Mouse (Mus musculus) kidney, postnatal 0 days (tissue): ENCODE results near the gene Trmo. TPM values are rescaled to one million over a fixed set of nuclear protein-coding genes. Genes with fewer than 3 reads are reported as not detected.

Source experiments
- ATAC-seq: fragments of 200-750 bp; cut with Nextera tagmentation; replicated peaks from 2 replicates; pipeline ENCODE4 v1.8.0; 2017; ENCODE audit warnings: low read depth, moderate number of reproducible peaks, moderate TSS enrichment, moderate library complexity; ENCODE audit not compliant: low FRiP score
- DNase-seq: peaks from one replicate; pipeline ENCODE4 v3.0.0-alpha.2; 2016; ENCODE audit warnings: low spot score
- H3K27ac ChIP-seq: fragments of 300-500 bp; sonication (generic); 2 replicates; pipeline ENCODE4 v1.5.1; 2014; ENCODE audit warnings: mild to moderate bottlenecking
- H3K27me3 ChIP-seq: fragments of 300-500 bp; sonication (generic); 2 replicates; pipeline ENCODE4 v1.6.1; 2014; ENCODE audit warnings: low read length, mixed read lengths; ENCODE audit not compliant: insufficient read depth
- H3K36me3 ChIP-seq: fragments of 300-500 bp; sonication (generic); 2 replicates; pipeline ENCODE4 v1.6.1; 2014; ENCODE audit warnings: low read length, mixed read lengths; ENCODE audit not compliant: insufficient read depth
- H3K4me1 ChIP-seq: fragments of 300-500 bp; sonication (generic); replicated peaks from 2 replicates; pipeline ENCODE4 v1.6.1; 2014; ENCODE audit warnings: antibody characterized with exemption, low read length, mixed read lengths; ENCODE audit not compliant: insufficient read depth
- H3K4me2 ChIP-seq: fragments of 300-500 bp; sonication (generic); 2 replicates; pipeline ENCODE4 v1.6.1; 2014; ENCODE audit warnings: mild to moderate bottlenecking, low read length, moderate library complexity, mixed read lengths
- H3K4me3 ChIP-seq: fragments of 300-500 bp; sonication (generic); replicated peaks from 2 replicates; pipeline ENCODE4 v1.5.1; 2014; ENCODE audit warnings: low read depth, low read length
- H3K9ac ChIP-seq: fragments of 300-500 bp; sonication (generic); 2 replicates; pipeline ENCODE4 v1.6.1; 2014; ENCODE audit warnings: low read depth, low read length
- H3K9me3 ChIP-seq: fragments of 300-500 bp; sonication (generic); replicated peaks from 2 replicates; pipeline ENCODE4 v1.6.1; 2016; ENCODE audit warnings: low read length, inconsistent platforms, mixed read lengths
- CTCF ChIP-seq: IDR thresholded peaks from 2 replicates; pipeline ENCODE4 v1.5.1; 2016; ENCODE audit warnings: antibody characterized with exemption, low read depth, mild to moderate bottlenecking, moderate library complexity
- WGBS: fragments of 180-500 bp; shearing (Covaris S2); extraction: QIAGEN DNeasy Blood & Tissue Kit; methylation state at CpG from one replicate; pipeline ENCODE4 v1.1.7; 2014; 5-methylcytosine and 5-hydroxymethylcytosine counted together
- polyA plus RNA-seq: library from polyadenylated mRNA; unstranded; fragments of >200 nt; fragmentation: Nextera tagmentation; extraction: Ambion mirVana; gene quantifications from 2 replicates; pipeline ENCODE4 v1.2.1, GENCODE M21; 2015

Gene Trmo
- polyA plus RNA-seq, 1 experiment from 2014 or later, result 10.1 TPM

DNA sequence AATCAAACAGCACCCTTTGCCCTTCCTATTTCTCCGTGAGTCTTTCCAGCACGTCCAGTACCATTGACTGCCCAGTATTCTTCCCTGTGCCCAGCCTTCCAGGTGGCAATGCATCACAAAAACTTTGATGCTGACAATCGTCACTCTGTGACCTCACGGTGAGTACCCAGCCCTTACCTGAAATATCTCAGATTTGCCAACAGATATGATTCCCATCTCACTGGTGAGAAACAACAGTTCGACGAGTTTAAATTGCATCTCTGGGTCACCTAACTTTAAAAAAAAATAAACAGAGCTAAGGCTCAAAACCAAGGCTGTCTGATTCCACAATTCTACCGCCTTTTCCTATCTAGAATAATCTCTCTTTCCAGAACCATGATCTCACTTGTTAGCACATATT is 24.2 kb upstream of the Trmo start, which contains the start of gene Hemgn:
Hemgn (minus strand) TSS at position 101 of the 400 bp plus-strand sequence.
- 75% methylated on average over 7 of the region's 7 CpGs for WGBS
- no peak for ATAC-seq
- no peak within 1 kb of the TSS for H3K9ac ChIP-seq
- no peaks in the 10 kb centered on the region for H3K9me3 ChIP-seq
- no peak for TF ChIP-seq CTCF
- no peak for DNase-seq
- no peak within 1 kb of the TSS for H3K27ac ChIP-seq
- H3K4me1 ChIP-seq, result no peaks in the 10 kb centered on the region
- H3K27me3 ChIP-seq, result no peaks in the 10 kb centered on the region
- no peaks in the 10 kb centered on the region for H3K36me3 ChIP-seq
- no peak within 1 kb of the TSS for H3K4me3 ChIP-seq
- H3K4me2 ChIP-seq, result no peak within 1 kb of the TSS

DNA sequence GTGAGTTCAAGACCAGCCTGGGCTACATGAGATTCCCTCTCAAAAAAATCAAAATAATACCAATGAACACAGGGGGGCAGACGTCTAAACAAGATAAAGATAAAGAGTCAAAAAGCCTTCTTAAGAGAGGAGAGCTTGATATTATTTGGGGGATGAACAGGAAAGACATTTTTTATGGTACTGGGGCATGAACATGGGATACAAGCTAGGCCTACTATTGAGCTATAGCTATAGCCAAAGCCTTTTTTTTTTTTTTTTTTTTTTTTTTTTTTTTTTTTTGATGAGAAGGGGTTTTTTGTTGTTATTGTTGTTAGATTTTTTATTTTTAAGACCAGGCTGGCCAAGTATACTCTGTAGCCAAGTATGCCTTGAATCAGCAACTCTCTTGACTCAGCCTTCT is 22.9 kb upstream of the Trmo start:
- Histone ChIP-seq H3K4me3 (no peak overlapping the region), H3K4me1 (no peaks in the 10 kb centered on the region), H3K27me3 (no peaks in the 10 kb centered on the region), H3K36me3 (no peaks in the 10 kb centered on the region), H3K9me3 (no peaks in the 10 kb centered on the region), H3K9ac (no peak overlapping the region), H3K27ac (no peak overlapping the region), H3K4me2 (no peak overlapping the region)
- ATAC-seq, result no peak
- 64% methylated on average over 1 of the region's 1 CpGs for WGBS
- no peak for DNase-seq
- TF ChIP-seq CTCF, result no peak

DNA sequence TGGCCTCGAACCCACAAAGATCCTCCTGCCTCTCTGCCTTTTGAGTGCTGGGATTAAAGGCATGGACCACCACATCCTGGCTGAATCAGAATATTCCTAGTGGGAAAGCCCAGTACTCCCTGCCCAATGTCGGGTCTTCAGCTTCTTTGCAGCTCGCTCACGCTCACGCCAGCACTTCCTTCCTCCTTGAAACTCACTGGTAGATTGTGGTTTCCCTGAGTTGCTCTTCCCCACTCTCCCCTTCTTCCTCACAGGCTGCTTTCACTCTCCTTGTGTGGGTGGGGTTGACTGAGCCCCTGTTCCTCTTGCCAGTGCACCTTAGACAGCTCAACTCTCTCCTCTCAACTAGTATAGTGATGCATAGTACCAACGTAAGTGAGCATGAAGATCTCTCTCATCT is 22.3 kb upstream of the Trmo start:
- ATAC-seq (no peak), DNase-seq (no peak)
- 83% methylated on average over 6 of the region's 6 CpGs for WGBS

GRCm38 (mm10) chr4:46410677-46411076 is 21.4 kb upstream of the Trmo start:
- WGBS, result 93% methylated on average over 5 of the region's 5 CpGs
- ATAC-seq (no peak), DNase-seq (no peak)
- H3K4me1 ChIP-seq, result no peaks in the 10 kb centered on the region
- H3K36me3 ChIP-seq, result no peaks in the 10 kb centered on the region
- H3K27me3 ChIP-seq, result no peaks in the 10 kb centered on the region
- H3K9ac ChIP-seq, result no peak overlapping the region
- no peak overlapping the region for H3K27ac ChIP-seq
- no peaks in the 10 kb centered on the region for H3K9me3 ChIP-seq
- no peak overlapping the region for H3K4me2 ChIP-seq
- no peak for TF ChIP-seq CTCF
- H3K4me3 ChIP-seq, result no peak overlapping the region

More for the DNA sequence above, 22.3 kb upstream of the Trmo start:
- no peak overlapping the region for H3K27ac ChIP-seq
- H3K4me1 ChIP-seq, result no peaks in the 10 kb centered on the region
- H3K4me2 ChIP-seq, result no peak overlapping the region
- no peak for TF ChIP-seq CTCF
- H3K4me3 ChIP-seq, result no peak overlapping the region
- no peaks in the 10 kb centered on the region for H3K36me3 ChIP-seq
- H3K27me3 ChIP-seq, result no peaks in the 10 kb centered on the region
- H3K9ac ChIP-seq, result no peak overlapping the region
- no peaks in the 10 kb centered on the region for H3K9me3 ChIP-seq

DNA sequence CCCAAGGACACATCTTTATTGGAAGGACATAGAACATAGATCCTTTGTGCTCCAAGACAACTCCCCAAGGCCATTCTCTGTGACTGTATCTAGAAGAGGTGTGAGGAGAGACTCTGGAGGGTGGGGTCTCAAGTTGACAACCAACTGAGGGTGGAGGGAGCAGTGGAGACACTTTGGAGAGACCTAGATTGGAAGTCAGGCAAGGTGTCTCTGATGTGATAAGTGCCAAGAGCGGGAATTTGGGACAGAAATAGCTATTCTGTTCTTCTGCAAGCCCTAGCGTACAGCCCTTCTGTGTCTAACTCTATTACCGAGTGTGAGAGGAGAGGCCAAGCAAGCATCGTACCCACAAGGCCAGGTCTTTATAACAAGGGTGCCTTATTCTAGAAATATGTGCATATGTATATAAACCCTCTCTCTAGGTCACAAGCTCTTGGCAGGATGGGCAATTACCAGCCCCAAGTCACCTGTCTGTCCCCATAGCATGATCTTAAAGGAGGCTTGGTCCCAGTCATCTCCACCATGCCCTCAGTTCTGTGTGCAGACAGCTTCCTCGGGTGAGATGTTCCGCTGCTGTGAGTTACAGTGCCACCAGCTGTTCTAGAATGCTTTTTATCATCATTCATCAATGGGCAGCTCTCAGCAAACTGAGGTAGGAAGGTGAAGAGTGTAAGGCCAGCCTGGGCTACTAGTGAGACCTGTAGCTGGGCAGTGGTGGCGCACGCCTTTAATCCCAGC is 17.9 kb upstream of the Trmo start:
- Histone ChIP-seq H3K9me3 (no peaks in the 10 kb centered on the region), H3K4me2 (no peak overlapping the region), H3K27me3 (no peaks in the 10 kb centered on the region), H3K36me3 (no peaks in the 10 kb centered on the region), H3K9ac (no peak overlapping the region), H3K27ac (no peak overlapping the region), H3K4me3 (no peak overlapping the region), H3K4me1 (no peaks in the 10 kb centered on the region)
- TF ChIP-seq CTCF, result no peak
- ATAC-seq (no peak), DNase-seq (no peak)
- WGBS, result 87% methylated on average over 8 of the region's 8 CpGs

GRCm38 (mm10) chr4:46404042-46404795 is 15.0 kb upstream of the Trmo start:
- Histone ChIP-seq H3K27ac (no peak overlapping the region), H3K4me3 (no peak overlapping the region), H3K4me2 (no peak overlapping the region), H3K27me3 (no peaks in the 10 kb centered on the region), H3K4me1 (no peaks in the 10 kb centered on the region), H3K9me3 (no peaks in the 10 kb centered on the region), H3K9ac (no peak overlapping the region), H3K36me3 (no peaks in the 10 kb centered on the region)
- ATAC-seq, result no peak
- 74% methylated on average over 6 of the region's 6 CpGs for WGBS
- TF ChIP-seq CTCF, result no peak
- DNase-seq, result no peak
